Mouse (Mus musculus): ENCODE results near the gene Olfr910. TPM values are rescaled to one million over a fixed set of nuclear protein-coding genes. Genes with fewer than 3 reads are reported as not detected.

The Olfr910 gene
- not detected for polyA plus RNA-seq (2017; shearing (Covaris generic))

DNA sequence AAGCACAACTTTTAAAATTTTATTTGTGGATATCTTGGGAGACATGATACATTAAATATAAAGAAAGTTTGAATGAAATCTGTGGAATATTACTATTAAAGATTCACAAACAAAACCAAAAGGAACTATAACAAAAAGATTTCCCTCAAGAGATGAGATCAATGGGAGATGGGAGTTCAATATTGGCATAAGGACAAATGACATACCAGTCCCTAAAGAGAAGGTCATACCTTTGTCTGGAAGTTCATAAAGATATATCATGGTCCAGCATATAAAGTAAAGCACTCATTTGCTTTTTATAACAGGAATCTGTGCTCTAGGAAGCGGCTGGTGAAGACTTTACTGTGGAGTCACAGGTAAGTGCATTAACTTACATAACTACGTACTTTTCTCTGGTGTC is at the start of gene Olfr910:
Gene Olfr910 (plus strand): TSS at position 301 of the 400 bp plus-strand sequence.
- no peak for ATAC-seq

DNA sequence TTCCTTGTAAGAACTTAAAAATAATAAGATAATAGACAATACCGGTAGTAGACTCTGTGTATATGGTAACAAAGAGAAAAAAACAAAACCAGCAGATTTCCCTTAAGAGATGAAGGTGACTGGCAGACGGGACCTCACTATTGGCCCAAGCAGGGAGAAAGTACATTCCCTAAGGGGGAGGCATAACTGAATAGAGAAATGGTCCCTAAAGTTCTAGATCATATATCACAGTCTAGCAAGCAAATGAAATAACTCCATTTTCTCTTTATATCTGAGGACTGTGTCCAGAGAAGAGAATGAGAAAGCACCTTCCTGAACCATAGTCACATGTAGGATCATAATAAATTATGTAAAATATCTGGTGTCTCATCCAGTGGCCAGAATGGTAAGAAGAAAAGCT is 42.1 kb upstream of the Olfr910 start, which contains the start of gene Olfr907:
Gene Olfr907 (plus strand): TSS at position 301 of the 400 bp plus-strand sequence.
- no peak for ATAC-seq

GRCm38 (mm10) chr9:38512353-38512752 is 25.3 kb upstream of the Olfr910 start:
- no peak for ATAC-seq

DNA sequence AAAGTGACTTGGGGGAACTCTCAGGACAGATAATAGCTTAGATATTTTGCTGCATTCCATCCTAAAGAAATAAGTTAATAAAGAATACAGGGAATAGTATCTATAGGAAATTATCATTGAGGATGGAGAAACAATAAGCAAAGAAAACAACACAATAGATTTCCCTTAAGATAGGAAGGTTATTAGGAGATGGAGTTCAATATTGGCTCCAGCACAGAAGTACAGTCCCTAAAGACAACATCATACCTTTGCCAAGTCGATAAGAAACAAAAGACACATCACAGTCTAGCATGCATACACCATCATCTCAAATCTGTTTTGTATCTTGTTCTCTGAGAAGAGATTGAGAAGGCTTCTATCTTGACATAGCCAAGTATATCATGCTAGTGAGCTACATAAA is 16.4 kb upstream of the Olfr910 start, which contains the start of gene Olfr911-ps1:
Gene Olfr911-ps1 (plus strand): TSS at position 301 of the 400 bp plus-strand sequence.
- ATAC-seq, result no peak

DNA sequence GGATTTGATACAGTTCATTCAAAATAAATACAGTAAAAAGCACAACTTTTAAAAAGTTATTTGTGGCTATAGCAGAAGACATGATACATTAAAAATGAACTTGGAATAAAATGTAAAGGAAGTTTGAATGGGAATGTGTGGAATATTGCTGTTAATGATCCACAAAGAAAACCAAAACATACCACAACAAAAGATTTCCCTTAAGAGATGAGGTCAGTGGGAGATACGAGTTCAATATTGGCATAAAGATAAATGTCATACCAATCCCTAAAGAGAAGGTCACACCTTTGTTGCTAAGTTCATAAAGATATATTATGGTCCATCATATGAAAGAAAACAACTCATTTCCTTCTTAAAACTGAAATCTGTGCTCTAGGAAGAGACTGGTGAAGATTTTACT is 42.2 kb downstream of the Olfr910 start, which contains the start of gene Olfr912:
Gene Olfr912 (plus strand): TSS at position 301 of the 400 bp plus-strand sequence.
- ATAC-seq, result no peak

Other genes with a start within 250 kb of the Olfr910 start
- gene Olfr896-ps1, start 246.7 kb upstream of the Olfr910 start, polyA plus RNA-seq (2017; shearing (Covaris generic)), result not detected
- not detected for gene Olfr25, start 208.8 kb upstream of the Olfr910 start, polyA plus RNA-seq (2017; shearing (Covaris generic))
- not detected for gene Olfr898, start 189.4 kb upstream of the Olfr910 start, polyA plus RNA-seq (2017; shearing (Covaris generic))
- under 1 TPM in 1 of 3 experiments, not detected in 2; 0.08 TPM for gene Olfr250, start 171.0 kb upstream of the Olfr910 start, polyA plus RNA-seq (2017; shearing (Covaris generic))
- gene Olfr251, start 160.8 kb upstream of the Olfr910 start, polyA plus RNA-seq (2017; shearing (Covaris generic)), result not detected
- not detected for gene Olfr147, start 136.2 kb upstream of the Olfr910 start, polyA plus RNA-seq (2017; shearing (Covaris generic))
- not detected for gene Olfr901, start 108.4 kb upstream of the Olfr910 start, polyA plus RNA-seq (2017; shearing (Covaris generic))
- gene Olfr902, start 90.2 kb upstream of the Olfr910 start, polyA plus RNA-seq (2017; shearing (Covaris generic)), result not detected
- not detected for gene Olfr904, start 74.7 kb upstream of the Olfr910 start, polyA plus RNA-seq (2017; shearing (Covaris generic))
- under 1 TPM in 1 of 3 experiments, not detected in 2; 0.09 TPM for gene Olfr905, start 66.7 kb upstream of the Olfr910 start, polyA plus RNA-seq (2017; shearing (Covaris generic))
- gene Olfr906, start 50.8 kb upstream of the Olfr910 start, polyA plus RNA-seq (2017; shearing (Covaris generic)), result not detected
- gene Olfr907, start 42.0 kb upstream of the Olfr910 start, polyA plus RNA-seq (2017; shearing (Covaris generic)), result not detected
- under 1 TPM in 2 of 3 experiments, not detected in 1; 0.09 to 0.67 TPM for gene Olfr911-ps1, start 16.3 kb upstream of the Olfr910 start, polyA plus RNA-seq (2017; shearing (Covaris generic))
- gene Olfr912, start 42.3 kb downstream of the Olfr910 start, polyA plus RNA-seq (2017; shearing (Covaris generic)), result under 1 TPM in 1 of 3 experiments, not detected in 2; 0.10 TPM
- not detected for gene Olfr913, start 54.9 kb downstream of the Olfr910 start, polyA plus RNA-seq (2017; shearing (Covaris generic))
- not detected for gene Olfr914, start 67.3 kb downstream of the Olfr910 start, polyA plus RNA-seq (2017; shearing (Covaris generic))
- not detected for gene Olfr916, start 122.0 kb downstream of the Olfr910 start, polyA plus RNA-seq (2017; shearing (Covaris generic))
- gene Olfr917, start 128.0 kb downstream of the Olfr910 start, polyA plus RNA-seq (2017; shearing (Covaris generic)), result not detected
- not detected for gene Olfr918, start 136.8 kb downstream of the Olfr910 start, polyA plus RNA-seq (2017; shearing (Covaris generic))
- gene Olfr919, start 165.8 kb downstream of the Olfr910 start, polyA plus RNA-seq (2017; shearing (Covaris generic)), result not detected
- gene Vwa5a, start 180.4 kb downstream of the Olfr910 start, polyA plus RNA-seq (2017; shearing (Covaris generic)), result 10 to 100 TPM; 25.7 to 35.0 (median 26.6) TPM
- gene Olfr920, start 214.4 kb downstream of the Olfr910 start, polyA plus RNA-seq (2017; shearing (Covaris generic)), result under 1 TPM in 2 of 3 experiments, not detected in 1; 0.39 to 0.44 TPM
- gene Olfr921, start 235.2 kb downstream of the Olfr910 start, polyA plus RNA-seq (2017; shearing (Covaris generic)), result not detected